Mouse (Mus musculus): Measurements from ENCODE around the gene Gzmg. TPM values are rescaled to one million over a fixed set of nuclear protein-coding genes. Genes with fewer than 3 reads are reported as not detected.
"Not testable (repeated sequence)": the region's sequence is repeated elsewhere in the genome, so short reads cannot be mapped to it uniquely, and the experiment has no call there.

Gzmg gene
- total RNA-seq (2015), result not detected in 2 replicates
- not detected in 2 replicates for total RNA-seq (2017)

GRCm38 (mm10) chr14:56159479-56159878, at the start of gene Gzmg:
Gene Gzmg (minus strand): TSS chr14:56159579.
- not testable (repeated sequence) for ATAC-seq (ENCODE audit: poor library complexity, severe bottlenecking)

GRCm38 (mm10) chr14:56205613-56206012, 46.2 kb upstream of the Gzmg start:
- no peak for ATAC-seq (ENCODE audit: poor library complexity, severe bottlenecking)

DNA sequence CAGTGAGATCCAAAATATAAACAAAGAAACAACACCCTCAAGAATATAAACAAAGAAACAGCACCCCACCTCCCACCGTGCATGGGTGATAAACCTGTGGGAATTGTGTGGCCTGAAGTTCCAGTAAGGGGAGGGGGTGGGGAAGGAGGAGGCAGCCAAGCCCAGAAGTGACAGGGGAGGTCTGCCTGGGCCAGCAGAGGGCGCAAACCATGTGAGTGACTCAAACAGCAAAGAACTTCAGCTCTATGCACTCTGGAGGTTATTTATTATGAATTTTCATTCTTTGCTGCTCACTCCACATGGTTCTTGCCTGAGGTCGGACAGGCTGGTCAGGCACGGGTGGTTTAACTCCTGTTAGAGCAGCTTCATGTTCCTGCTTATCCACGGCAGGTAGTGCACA, 45.6 kb upstream of the Gzmg start:
- not testable (repeated sequence) for ATAC-seq (ENCODE audit: poor library complexity, severe bottlenecking)

- peak; percentile 60 for ATAC-seq (ENCODE audit: poor library complexity, severe bottlenecking)
Observed at GRCm38 (mm10) chr14:56203975-56204374, 44.6 kb upstream of the Gzmg start.

DNA sequence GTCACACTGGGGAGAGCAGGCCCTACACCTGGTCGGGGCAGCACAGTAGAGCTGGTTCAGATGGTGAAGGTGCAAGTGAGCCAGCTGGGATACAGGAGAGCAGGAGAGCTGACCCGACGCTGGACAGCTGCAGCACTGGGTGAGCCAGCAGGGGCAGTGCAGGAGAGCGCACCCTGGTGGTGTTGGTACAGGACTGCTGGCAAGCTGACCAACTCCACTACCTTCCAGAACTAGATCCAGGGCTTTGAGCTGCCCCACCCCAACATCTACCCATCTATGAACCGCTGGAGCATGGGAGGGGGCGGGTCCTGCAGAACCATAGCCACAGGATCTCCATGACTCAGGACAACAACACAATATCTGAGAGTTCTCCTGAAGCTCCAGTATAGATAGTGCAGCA, 27.6 kb upstream of the Gzmg start:
- ATAC-seq (ENCODE audit: poor library complexity, severe bottlenecking), result no peak

GRCm38 (mm10) chr14:56186521-56186920, 27.1 kb upstream of the Gzmg start:
- ATAC-seq (ENCODE audit: poor library complexity, severe bottlenecking), result no peak

DNA sequence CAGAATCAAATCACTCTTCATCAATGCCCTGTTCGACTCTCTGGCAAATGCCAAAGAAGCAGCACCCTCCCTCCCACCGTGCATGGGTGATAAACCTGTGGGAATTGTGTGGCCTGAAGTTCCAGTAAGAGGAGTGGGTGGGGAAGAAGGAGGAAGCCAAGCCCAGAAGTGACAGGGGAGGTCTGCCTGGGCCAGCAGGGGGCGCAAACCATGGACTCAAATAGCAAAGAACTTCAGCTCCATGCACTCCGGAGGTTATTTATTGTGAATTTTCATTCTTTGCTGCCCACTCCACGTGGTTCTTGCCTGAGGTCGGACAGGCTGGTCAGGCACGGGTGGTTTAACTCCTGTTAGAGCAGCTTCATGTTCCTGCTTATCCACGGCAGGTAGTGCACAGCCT, 18.3 kb upstream of the Gzmg start:
- 0 out of 2 replicates have a peak, but pooled peaks have one; percentile 40 for ATAC-seq (ENCODE audit: poor library complexity, severe bottlenecking)

DNA sequence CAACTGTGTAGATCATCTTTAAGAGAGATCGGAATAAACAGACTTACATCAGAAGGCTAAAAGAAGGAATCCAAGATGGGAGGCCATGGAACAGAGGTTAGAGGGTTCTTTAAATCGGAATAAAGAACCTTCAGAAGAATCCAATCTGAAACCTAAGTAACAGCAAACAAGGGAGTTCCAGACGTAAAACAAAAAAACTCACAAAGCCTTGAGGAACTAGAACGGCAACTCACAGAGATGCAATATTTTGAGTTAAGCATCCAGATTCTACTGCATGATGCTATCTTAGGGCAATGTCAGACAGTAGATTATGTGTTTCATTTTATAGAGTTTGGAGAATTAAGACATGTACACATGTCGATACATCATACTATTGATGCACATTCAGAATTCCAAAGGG, 15.1 kb upstream of the Gzmg start, which contains the start of gene Gzmn:
Gzmn (minus strand) TSS at position 101 of the 400 bp plus-strand sequence.
- no peak for ATAC-seq (ENCODE audit: poor library complexity, severe bottlenecking)

DNA sequence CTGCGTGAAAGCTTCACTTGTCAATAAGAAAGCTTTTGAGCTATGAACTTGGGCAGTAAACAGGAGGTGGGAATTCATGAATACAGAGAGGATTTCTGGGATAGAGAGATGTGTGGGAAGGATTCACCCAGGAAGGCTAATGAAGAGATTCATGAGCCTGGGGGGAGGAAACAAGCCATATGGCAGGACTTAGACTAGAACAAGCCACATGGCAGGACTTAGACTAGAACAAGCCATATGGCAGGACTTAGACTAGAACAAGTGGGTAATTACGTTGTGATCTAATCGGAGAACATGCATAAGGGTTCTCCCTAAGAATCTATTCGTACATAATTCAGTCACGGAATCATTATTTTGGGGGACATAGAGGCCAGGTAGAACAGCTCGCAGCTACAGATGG, 14.0 kb upstream of the Gzmg start:
- no peak for ATAC-seq (ENCODE audit: poor library complexity, severe bottlenecking)

GRCm38 (mm10) chr14:56172744-56173143, 13.4 kb upstream of the Gzmg start:
- ATAC-seq (ENCODE audit: poor library complexity, severe bottlenecking), result no peak

DNA sequence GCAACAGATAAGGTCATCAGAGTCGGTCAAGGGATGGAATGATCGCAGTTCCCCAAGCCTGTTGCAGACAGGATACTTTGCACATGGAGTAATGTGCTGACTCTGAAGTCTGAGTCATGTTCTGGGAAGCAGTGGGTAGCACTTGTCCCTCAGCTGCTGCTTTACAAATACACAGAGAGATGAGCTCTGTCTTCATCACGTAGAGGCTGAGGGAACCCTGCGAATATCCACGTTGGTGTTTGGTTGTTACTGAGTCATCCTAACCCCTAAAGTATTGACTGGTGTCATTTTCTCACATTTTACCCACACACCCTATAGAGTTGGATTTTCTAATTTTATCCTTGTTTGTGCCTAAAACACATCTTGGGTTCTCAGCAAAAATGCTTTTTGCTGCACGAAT, 8.6 kb upstream of the Gzmg start:
- ATAC-seq (ENCODE audit: poor library complexity, severe bottlenecking), result no peak

DNA sequence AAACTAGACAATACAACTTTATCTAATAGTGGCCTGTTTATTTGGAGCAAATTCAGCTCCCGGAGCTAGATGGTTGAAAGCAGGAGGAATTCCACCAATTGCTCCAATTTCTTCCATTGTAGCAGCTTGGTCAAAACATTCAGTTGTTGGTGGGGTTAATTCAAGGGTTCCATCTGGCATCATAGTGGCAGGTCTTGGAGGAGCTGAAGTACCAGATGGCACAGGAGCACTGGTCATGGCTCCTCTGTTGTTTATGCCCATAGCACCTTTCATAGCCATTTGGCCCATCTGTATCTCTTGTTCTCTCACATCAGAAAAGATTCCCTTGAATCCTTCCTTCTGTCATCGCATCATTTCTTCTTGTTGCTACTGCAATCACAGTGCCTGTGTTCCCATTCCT, 2.7 kb upstream of the Gzmg start:
- ATAC-seq (ENCODE audit: poor library complexity, severe bottlenecking), result no peak

GRCm38 (mm10) chr14:56155340-56155739, 4.0 kb downstream of the Gzmg start:
- ATAC-seq (ENCODE audit: poor library complexity, severe bottlenecking), result no peak

DNA sequence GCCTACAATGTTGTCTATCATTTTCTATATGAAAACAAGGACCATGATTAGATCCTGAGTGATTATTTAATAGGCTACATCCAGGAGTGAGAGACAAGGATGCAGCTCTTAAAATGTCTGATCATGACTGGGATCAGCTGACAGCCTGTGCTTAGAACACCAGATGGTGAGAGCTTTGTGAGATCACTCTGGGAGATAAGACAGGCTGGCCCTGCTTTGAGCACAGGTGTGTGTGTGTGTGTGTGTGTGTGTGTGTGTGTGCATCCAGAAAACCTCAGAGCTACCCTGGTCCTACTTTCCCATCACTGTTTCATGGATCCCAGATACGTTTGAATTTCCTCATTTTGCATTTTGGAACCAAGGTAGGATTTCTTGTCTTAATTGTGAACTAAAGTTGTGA, 25.7 kb downstream of the Gzmg start:
- ATAC-seq (ENCODE audit: poor library complexity, severe bottlenecking), result not testable (repeated sequence)

DNA sequence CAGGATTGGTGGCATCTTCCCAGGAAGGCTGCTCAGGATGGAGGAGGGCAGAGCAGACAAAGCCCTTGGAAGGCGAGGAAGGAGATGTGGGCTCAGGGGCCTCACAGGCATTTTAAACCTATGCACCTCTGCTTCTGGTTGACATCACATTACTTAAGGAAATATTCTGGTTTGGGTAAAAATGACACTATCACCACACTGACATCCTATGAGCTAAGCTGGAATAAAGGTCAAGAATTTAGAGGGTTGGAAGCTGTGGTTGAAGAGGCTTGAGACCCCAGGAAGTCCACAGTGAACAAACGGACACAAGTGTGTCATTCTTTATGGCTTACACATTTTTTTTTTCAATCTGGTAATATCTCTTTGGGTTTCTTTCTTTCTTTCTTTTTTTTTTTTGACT, 26.9 kb downstream of the Gzmg start, which contains the start of gene Gzmd:
Gzmd (minus strand) TSS at position 101 of the 400 bp plus-strand sequence.
- ATAC-seq (ENCODE audit: poor library complexity, severe bottlenecking), result not testable (repeated sequence)

DNA sequence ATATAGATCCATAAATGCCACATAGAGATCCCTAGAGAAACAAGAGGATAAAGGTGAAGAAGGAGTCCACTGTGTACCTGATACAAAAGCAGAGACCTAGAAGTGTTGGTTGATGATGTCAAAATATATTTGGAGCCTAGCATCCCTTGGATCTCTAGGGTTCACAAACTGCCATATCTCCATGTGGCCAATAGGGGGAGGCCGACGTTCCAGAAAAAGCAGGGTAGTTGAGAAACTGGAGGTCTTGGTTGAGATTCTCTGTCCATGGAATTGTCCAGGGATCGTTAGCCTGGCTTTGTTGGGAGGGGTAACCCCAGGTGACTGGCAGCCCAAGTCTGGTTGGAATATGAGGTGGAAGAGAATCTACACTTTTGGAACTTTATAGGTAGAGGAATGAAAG, 31.0 kb downstream of the Gzmg start:
- ATAC-seq (ENCODE audit: poor library complexity, severe bottlenecking), result no peak

- ATAC-seq (ENCODE audit: poor library complexity, severe bottlenecking), result no peak
Observed at GRCm38 (mm10) chr14:56123516-56123915, 35.9 kb downstream of the Gzmg start.

DNA sequence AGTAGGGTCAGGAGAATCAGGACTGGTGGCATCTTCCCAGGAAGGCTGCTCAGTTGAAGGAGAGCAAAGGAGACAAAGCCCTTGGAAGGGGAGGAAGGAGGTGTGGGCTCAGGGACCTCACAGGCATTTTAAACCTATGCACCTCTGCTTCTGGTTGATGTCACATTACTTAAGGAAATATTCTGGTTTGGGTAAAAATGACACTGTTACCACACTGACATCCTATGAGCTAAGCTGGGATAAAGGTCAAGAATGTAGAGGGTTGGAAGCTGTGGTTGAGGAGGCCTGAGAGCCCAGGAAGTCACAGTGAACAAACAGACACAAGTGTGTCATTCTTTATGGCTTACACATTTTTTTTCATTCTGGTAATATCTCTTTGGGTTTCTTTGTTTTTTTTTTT, 38.9 kb downstream of the Gzmg start, which contains the start of gene Gzme:
Gzme (minus strand) TSS at position 101 of the 400 bp plus-strand sequence.
- no peak for ATAC-seq (ENCODE audit: poor library complexity, severe bottlenecking)

DNA sequence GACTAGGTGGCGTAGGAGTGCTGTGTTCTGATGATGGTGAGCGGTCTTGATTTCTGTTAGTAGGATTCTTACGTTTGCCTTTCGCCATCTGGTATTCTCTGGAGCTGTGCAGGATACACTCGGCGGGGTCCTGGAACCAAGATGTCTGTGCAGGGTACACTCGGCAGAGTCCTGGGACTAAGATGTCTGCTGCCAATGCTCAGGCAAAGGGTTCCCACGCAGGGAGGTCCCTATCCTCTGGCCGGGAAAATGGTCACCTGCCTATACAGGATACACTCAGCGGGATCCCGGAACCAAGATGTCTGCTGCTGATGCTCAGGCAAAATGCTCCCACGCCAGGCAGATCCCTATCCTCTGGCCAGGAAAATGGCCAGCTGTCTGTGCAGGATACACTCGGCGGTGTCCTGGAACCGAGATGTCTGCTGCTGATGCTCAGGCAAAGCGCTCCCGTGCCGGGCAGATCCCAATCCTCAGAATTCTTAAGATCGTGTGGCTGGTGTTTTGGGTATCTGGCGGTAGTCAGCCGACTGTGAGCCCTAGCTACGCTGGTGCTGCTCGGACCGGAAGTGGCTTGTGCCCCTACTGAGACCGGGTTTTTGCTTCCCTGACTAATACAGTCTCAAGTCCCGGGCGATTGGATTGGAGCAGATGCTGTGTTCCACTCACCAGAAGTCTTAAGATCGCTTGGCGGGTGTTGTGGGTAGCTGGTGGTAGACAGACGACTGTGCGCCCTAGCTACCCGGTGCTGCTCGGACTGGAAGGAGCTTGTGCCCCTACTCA, 43.7 kb downstream of the Gzmg start:
- ATAC-seq (ENCODE audit: poor library complexity, severe bottlenecking), result not testable (repeated sequence)

All from megakaryocyte, adult 5-6 weeks (primary cell).